In the genomic region with DNA sequence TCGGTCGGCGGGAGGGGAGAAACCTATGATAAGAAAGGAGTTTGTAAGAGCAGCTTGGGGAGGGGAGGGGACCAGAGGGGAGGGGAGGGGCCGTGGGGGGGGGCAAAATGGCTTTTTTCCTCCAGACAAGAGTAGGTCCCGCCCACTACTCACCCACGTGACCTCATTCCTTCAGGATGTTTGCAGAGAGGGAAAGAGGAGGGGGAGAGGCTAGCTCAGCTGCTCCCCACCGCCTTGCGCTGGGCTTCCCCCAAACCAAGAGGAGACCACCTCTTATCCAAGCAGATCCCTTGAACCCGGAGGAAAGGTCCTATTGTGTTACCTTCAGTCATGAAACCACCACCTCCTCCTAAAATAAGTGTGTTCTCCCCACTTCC, we compare ENCODE assay signal across 8 mouse cellular contexts. TPM values are rescaled to one million over a fixed set of nuclear protein-coding genes. Genes with fewer than 3 reads are reported as not detected.
DNase-seq lines count a peak whose midpoint lies in the region; ATAC-seq lines count a peak whose summit lies in the region.

No protein-coding gene starts in this region.

- peak overlapping the region; percentile 87 for H3K4me2 ChIP-seq in hindbrain, embryonic 12.5 days (replicated peaks)

- DNase-seq in Muller cell, postnatal 12 days (ENCODE audit: inconsistent ontology term) = peak; percentile 88
- DNase-seq in cerebellum, adult 9-10 months = peak; percentile 93
- peak; percentile 88 for DNase-seq in frontal cortex, postnatal 10 days (ENCODE audit: low spot score in 2 of 2)
- DNase-seq in left cerebral cortex, adult 11 months (ENCODE audit: low spot score) = peak; percentile 86
- DNase-seq in lung, postnatal 25 days (ENCODE audit: low spot score) = peak; percentile 93
- peak; percentile 94 to 97 for DNase-seq in right cerebral cortex, postnatal 10 days (ENCODE audit: low spot score in 2 of 2)
- DNase-seq in spleen, adult 12 weeks (ENCODE audit: low spot score) = no peak

- ATAC-seq in hindbrain, embryonic 12.5 days (ENCODE audit: low FRiP score) = peak; percentile 39

- H3K36me3 ChIP-seq in hindbrain, embryonic 12.5 days = no peaks in the 10 kb centered on the region

- H3K9ac ChIP-seq in hindbrain, embryonic 12.5 days = peak overlapping the region; percentile 83

- H3K27me3 ChIP-seq in hindbrain, embryonic 12.5 days = no peaks in the 10 kb centered on the region

- H3K4me3 ChIP-seq in hindbrain, embryonic 12.5 days = peak overlapping the region; percentile 85

- peak overlapping the region; percentile 99 for H3K27ac ChIP-seq in hindbrain, embryonic 12.5 days

- H3K4me1 ChIP-seq in hindbrain, embryonic 12.5 days = peaks cover 56% of the 10 kb centered on the region

- H3K9me3 ChIP-seq in hindbrain, embryonic 12.5 days (replicated peaks) = no peaks in the 10 kb centered on the region

- 2% methylated on average over 6 of the region's 9 CpGs for WGBS in hindbrain, embryonic 12.5 days

RNA-seq across cellular contexts. Expression of gene Pcgf2, which starts 0.7 kb away (rescaled TPM):
- 23.3 and 24.7 TPM in 2 replicates for polyA plus RNA-seq in hindbrain, embryonic 12.5 days (2016; fragmentation: Nextera tagmentation; extraction: Ambion mirVana)

RNA-seq across cellular contexts. Expression of gene Psmb3, which starts 3.6 kb away (rescaled TPM):
- polyA plus RNA-seq in hindbrain, embryonic 12.5 days (2016; fragmentation: Nextera tagmentation; extraction: Ambion mirVana) = 375 and 438 TPM in 2 replicates

RNA-seq across cellular contexts. Expression of gene Cisd3, which starts 14.0 kb away (rescaled TPM):
- polyA plus RNA-seq in hindbrain, embryonic 12.5 days (2016; fragmentation: Nextera tagmentation; extraction: Ambion mirVana) = 14.7 and 17.1 TPM in 2 replicates

RNA-seq across cellular contexts. Expression of gene Mllt6, which starts 36.4 kb away (rescaled TPM):
- polyA plus RNA-seq in hindbrain, embryonic 12.5 days (2016; fragmentation: Nextera tagmentation; extraction: Ambion mirVana) = 2.9 and 3.5 TPM in 2 replicates

RNA-seq across cellular contexts. Expression of gene Pip4k2b, which starts 44.9 kb away (rescaled TPM):
- polyA plus RNA-seq in hindbrain, embryonic 12.5 days (2016; fragmentation: Nextera tagmentation; extraction: Ambion mirVana) = 2.6 and 3.4 TPM in 2 replicates
